Mouse (Mus musculus) brain, embryonic 14.5 days (tissue): ENCODE data around the gene Actn1. TPM values are rescaled to one million over a fixed set of nuclear protein-coding genes. Genes with fewer than 3 reads are reported as not detected.

Source experiments
- DNase-seq: peaks from one replicate; pipeline ENCODE4 v3.0.0-alpha.2; 2011; ENCODE audit warnings: low read depth
- CTCF ChIP-seq: fragments of 200-500 bp; IDR thresholded peaks from 2 replicates; pipeline ENCODE4 v1.5.1; 2012; ENCODE audit warnings: inconsistent platforms, mild to moderate bottlenecking, moderate library complexity, borderline replicate concordance; ENCODE audit not compliant: insufficient read depth, insufficient read length; ENCODE audit errors: extremely low read depth
- POLR2A ChIP-seq: fragments of 200-500 bp; IDR thresholded peaks from 2 replicates; pipeline ENCODE4 v1.6.1; 2012; ENCODE audit warnings: mild to moderate bottlenecking, inconsistent platforms, borderline replicate concordance; ENCODE audit not compliant: poor library complexity, insufficient read depth, insufficient read length, severe bottlenecking; ENCODE audit errors: extremely low read depth
- polyA plus RNA-seq: library from polyadenylated mRNA; depleted of rRNA; stranded (reverse); fragments of >200 nt; gene quantifications from 2 replicates; pipeline ENCODE4 v1.2.3, GENCODE M21; 2012

Gene Actn1
- polyA plus RNA-seq, 1 experiment: 30.5 TPM

GRCm38 (mm10) chr12:80230111-80230700, 30.0 kb downstream of the Actn1 start:
- TF ChIP-seq CTCF (no peak), POLR2A (no peak)
- peak; percentile 88 for DNase-seq

GRCm38 (mm10) chr12:80229010-80229800, 31.0 kb downstream of the Actn1 start:
- no peak for TF ChIP-seq CTCF
- no peak for TF ChIP-seq POLR2A
- DNase-seq: no peak

GRCm38 (mm10) chr12:80228356-80228755, 31.8 kb downstream of the Actn1 start:
- TF ChIP-seq CTCF (no peak), POLR2A (no peak)

GRCm38 (mm10) chr12:80227835-80228234, 32.3 kb downstream of the Actn1 start:
- TF ChIP-seq CTCF (no peak), POLR2A (no peak)
- DNase-seq: peak; percentile 90

More at GRCm38 (mm10) chr12:80228356-80228755, 31.8 kb downstream of the Actn1 start:
- no peak for DNase-seq

GRCm38 (mm10) chr12:80226101-80226500, 34.1 kb downstream of the Actn1 start:
- no peak for DNase-seq
- no peak for TF ChIP-seq CTCF
- TF ChIP-seq POLR2A: no peak

GRCm38 (mm10) chr12:80224241-80224731, 35.9 kb downstream of the Actn1 start:
- TF ChIP-seq CTCF (no peak), POLR2A (no peak)
- DNase-seq: no peak

GRCm38 (mm10) chr12:80223511-80223910, 36.7 kb downstream of the Actn1 start:
- TF ChIP-seq CTCF: no peak
- no peak for TF ChIP-seq POLR2A

GRCm38 (mm10) chr12:80222473-80222872, 37.7 kb downstream of the Actn1 start:
- TF ChIP-seq CTCF (no peak), POLR2A (no peak)
- DNase-seq: no peak

More at GRCm38 (mm10) chr12:80223511-80223910, 36.7 kb downstream of the Actn1 start:
- DNase-seq: peak; percentile 61

GRCm38 (mm10) chr12:80220260-80221038, 39.7 kb downstream of the Actn1 start:
- no peak for DNase-seq
- TF ChIP-seq CTCF (no peak), POLR2A (no peak)

GRCm38 (mm10) chr12:80218784-80219183, 41.4 kb downstream of the Actn1 start:
- no peak for DNase-seq
- no peak for TF ChIP-seq POLR2A
- TF ChIP-seq CTCF: no peak
